Mouse (Mus musculus): ENCODE data around the gene Lpp.

GRCm38 (mm10) chr16:24545366-24545765 is 152.1 kb downstream of the Lpp start:
- no peak for TF ChIP-seq CTCF (IDR thresholded peaks at IDR 0.05; ENCODE audit: control insufficient read depth, insufficient read depth, insufficient replicate concordance, low read depth, low read length)
- TF ChIP-seq POLR2A (IDR thresholded peaks at IDR 0.05; ENCODE audit: control insufficient read depth, low read depth, low read length), result no peak

Data from testis, adult 2 months (tissue).